Comparison of ENCODE assay signal across 8 mouse cellular contexts in genomic region chr5:142880806-142881516, GRCm38 (mm10). TPM values are rescaled to one million over a fixed set of nuclear protein-coding genes. Genes with fewer than 3 reads are reported as not detected.
DNase-seq lines count a peak whose midpoint lies in the region; ATAC-seq and TF ChIP-seq lines count a peak whose summit lies in the region.

No protein-coding gene starts in this region.

- H3K9ac ChIP-seq in heart, embryonic 12.5 days = peak overlapping the region; percentile 52; the same call in 1 of the 2 replicates
- H3K9ac ChIP-seq in midbrain, postnatal 0 days (replicated peaks; ENCODE audit: low read length, poor library complexity, severe bottlenecking) = no peak overlapping the region

- H3K27me3 ChIP-seq in heart, embryonic 12.5 days (replicated peaks) = no peaks in the 10 kb centered on the region
- no peaks in the 10 kb centered on the region for H3K27me3 ChIP-seq in midbrain, postnatal 0 days (ENCODE audit: insufficient read depth, low read length)

- peaks cover 29% of the 10 kb centered on the region for H3K4me1 ChIP-seq in heart, embryonic 12.5 days (replicated peaks)
- no peaks in the 10 kb centered on the region; the same call in 1 of the 2 replicates for H3K4me1 ChIP-seq in midbrain, postnatal 0 days (ENCODE audit: insufficient read depth, low read length)

- H3K27ac ChIP-seq in heart, embryonic 12.5 days (ENCODE audit: poor library complexity, severe bottlenecking) = peak overlapping the region; percentile 24; the same call in 1 of the 2 replicates
- peak overlapping the region; percentile 19; the same call in 1 of the 2 replicates for H3K27ac ChIP-seq in midbrain, postnatal 0 days (ENCODE audit: low read depth, low read length)

- ATAC-seq in heart, embryonic 12.5 days (ENCODE audit: insufficient number of reproducible peaks, low FRiP score) = no peak; the same call in 1 of the 2 replicates
- no peak for ATAC-seq in midbrain, postnatal 0 days (ENCODE audit: low FRiP score)

- H3K4me2 ChIP-seq in heart, embryonic 12.5 days = no peak overlapping the region
- H3K4me2 ChIP-seq in midbrain, postnatal 0 days (ENCODE audit: low read depth, low read length, poor library complexity, severe bottlenecking) = no peak overlapping the region

- no peak overlapping the region for H3K4me3 ChIP-seq in heart, embryonic 12.5 days
- no peak overlapping the region for H3K4me3 ChIP-seq in midbrain, postnatal 0 days (ENCODE audit: low read depth, low read length)

- peaks cover 50% of the 10 kb centered on the region for H3K36me3 ChIP-seq in heart, embryonic 12.5 days
- H3K36me3 ChIP-seq in midbrain, postnatal 0 days (ENCODE audit: insufficient read depth, low read length) = peaks cover 38% of the 10 kb centered on the region

- no peaks in the 10 kb centered on the region for H3K9me3 ChIP-seq in heart, embryonic 12.5 days (replicated peaks)
- no peaks in the 10 kb centered on the region for H3K9me3 ChIP-seq in midbrain, postnatal 0 days (ENCODE audit: low read length)

- no peak for TF ChIP-seq CTCF in midbrain, postnatal 0 days (IDR thresholded peaks at IDR 0.05)

- peak; percentile 88 for DNase-seq in 416B (ENCODE audit: low read depth)
- DNase-seq in Muller cell, postnatal 12 days (ENCODE audit: inconsistent ontology term) = peak; percentile 25
- peak; percentile 80 for DNase-seq in kidney, postnatal 14 days
- no peak for DNase-seq in midbrain, postnatal 0 days (ENCODE audit: low spot score)
- DNase-seq in cerebellum, postnatal 36 days = no peak
- no peak for DNase-seq in urinary bladder, postnatal 4 days (ENCODE audit: low spot score in 2 of 2)
- no peak for DNase-seq in frontal cortex, postnatal 10 days (ENCODE audit: low spot score in 2 of 2)

- 48% methylated on average over 13 of the region's 13 CpGs for WGBS in heart, embryonic 12.5 days
- 29% methylated on average over 13 of the region's 13 CpGs for WGBS in midbrain, postnatal 0 days

RNA-seq across cellular contexts. Expression of gene Fbxl18, which starts 14.3 kb away (rescaled TPM):
- 11.5 and 12.9 TPM in 2 replicates for polyA plus RNA-seq in heart, embryonic 12.5 days (2016; fragmentation: Nextera tagmentation; extraction: Ambion mirVana)
- total RNA-seq in midbrain, postnatal 0 days (2014; rRNA removed) = 52.8 and 67.5 TPM in 2 replicates
- 25.5 and 27.5 TPM in 2 replicates for polyA plus RNA-seq in midbrain, postnatal 0 days (2015; fragmentation: Nextera tagmentation; extraction: Ambion mirVana)

RNA-seq across cellular contexts. Expression of gene Actb, which starts 25.6 kb away (rescaled TPM):
- polyA plus RNA-seq in heart, embryonic 12.5 days (2016; fragmentation: Nextera tagmentation; extraction: Ambion mirVana) = 6,292 and 6,382 TPM in 2 replicates
- 5,191 and 5,200 TPM in 2 replicates for total RNA-seq in midbrain, postnatal 0 days (2014; rRNA removed)
- polyA plus RNA-seq in midbrain, postnatal 0 days (2015; fragmentation: Nextera tagmentation; extraction: Ambion mirVana) = 15,915 and 17,004 TPM in 2 replicates

Comparison
In these comparisons a context has a peak if more than half of its experiments do, and no peak if none do; other contexts are left out.
1. DNase-seq: peak in 416B (single experiment), Muller cell, postnatal 12 days (single experiment) and kidney, postnatal 14 days (single experiment); none in midbrain, postnatal 0 days (single experiment), cerebellum, postnatal 36 days (0 of 2), urinary bladder, postnatal 4 days (0 of 2) and frontal cortex, postnatal 10 days (0 of 2).